Mouse (Mus musculus): ENCODE data around the gene Sin3a. TPM values are rescaled to one million over a fixed set of nuclear protein-coding genes. Genes with fewer than 3 reads are reported as not detected.

Sin3a gene
- total RNA-seq, 2 experiments from 2014 or later, result 27.3 to 29.7 TPM

- peak; percentile 92 to 94 for DNase-seq (ENCODE audit: low spot score in 2 of 2)
Observed at GRCm38 (mm10) chr9:57130577-57131433, 59.0 kb downstream of the Sin3a start, which contains the start of gene Man2c1. Gene Man2c1, plus strand, starts transcription at chr9:57130690.

GRCm38 (mm10) chr9:57137246-57137645, 65.4 kb downstream of the Sin3a start:
- DNase-seq (ENCODE audit: low spot score in 2 of 2), result no peak

- no peak for DNase-seq (ENCODE audit: low spot score in 2 of 2)
Observed at GRCm38 (mm10) chr9:57137777-57138176, 65.9 kb downstream of the Sin3a start.

- no peak for DNase-seq (ENCODE audit: low spot score in 2 of 2)
Observed at GRCm38 (mm10) chr9:57138507-57138906, 66.7 kb downstream of the Sin3a start.

- DNase-seq (ENCODE audit: low spot score in 2 of 2), result no peak
Observed at GRCm38 (mm10) chr9:57139110-57139509, 67.3 kb downstream of the Sin3a start.

- no peak for DNase-seq (ENCODE audit: low spot score in 2 of 2)
Observed at GRCm38 (mm10) chr9:57139571-57139970, 67.7 kb downstream of the Sin3a start.

GRCm38 (mm10) chr9:57141417-57142353, 69.8 kb downstream of the Sin3a start:
- DNase-seq (ENCODE audit: low spot score in 2 of 2), result no peak

- no peak for DNase-seq (ENCODE audit: low spot score in 2 of 2)
Observed at GRCm38 (mm10) chr9:57143212-57143611, 71.4 kb downstream of the Sin3a start.

- no peak for DNase-seq (ENCODE audit: low spot score in 2 of 2)
Observed at GRCm38 (mm10) chr9:57144830-57145229, 73.0 kb downstream of the Sin3a start.

GRCm38 (mm10) chr9:57146451-57147066, 74.7 kb downstream of the Sin3a start:
- no peak for DNase-seq (ENCODE audit: low spot score in 2 of 2)

- DNase-seq (ENCODE audit: low spot score in 2 of 2), result no peak
Observed at GRCm38 (mm10) chr9:57147205-57148143, 75.6 kb downstream of the Sin3a start.

- peak; percentile 81 to 93 for DNase-seq (ENCODE audit: low spot score in 2 of 2)
Observed at GRCm38 (mm10) chr9:57148144-57148878, 76.5 kb downstream of the Sin3a start, which contains the start of gene Neil1. Gene Neil1, minus strand, starts transcription at chr9:57148305.

- DNase-seq (ENCODE audit: low spot score in 2 of 2), result no peak
Observed at GRCm38 (mm10) chr9:57149021-57149420, 77.2 kb downstream of the Sin3a start.

- no peak for DNase-seq (ENCODE audit: low spot score in 2 of 2)
Observed at GRCm38 (mm10) chr9:57150192-57150591, 78.4 kb downstream of the Sin3a start.

- no peak for DNase-seq (ENCODE audit: low spot score in 2 of 2)
Observed at GRCm38 (mm10) chr9:57152331-57152730, 80.5 kb downstream of the Sin3a start.

- no peak for DNase-seq (ENCODE audit: low spot score in 2 of 2)
Observed at GRCm38 (mm10) chr9:57156383-57156782, 84.5 kb downstream of the Sin3a start.

- no peak for DNase-seq (ENCODE audit: low spot score in 2 of 2)
Observed at GRCm38 (mm10) chr9:57156823-57157222, 85.0 kb downstream of the Sin3a start.

- no peak for DNase-seq (ENCODE audit: low spot score in 2 of 2)
Observed at GRCm38 (mm10) chr9:57157499-57157898, 85.7 kb downstream of the Sin3a start.

- DNase-seq (ENCODE audit: low spot score in 2 of 2), result peak; percentile 87 to 97
Observed at GRCm38 (mm10) chr9:57158013-57158470, 86.2 kb downstream of the Sin3a start, which contains the start of gene Commd4. Gene Commd4, minus strand, starts transcription at chr9:57158331.
